Mouse (Mus musculus) T-helper 1 cell (primary cell): ENCODE data around the gene Foxo3.

Source experiments
- in situ Hi-C: fragments of 300-600 bp; cut with MboI, MseI; formaldehyde crosslinking; loops from one replicate; pipeline ENCODE4 v1.15.1; 2025; ENCODE audit warnings: high pct_unique_total_duplicates

Gene Foxo3

GRCm38 (mm10) chr10:42276507-42277345 is at the start of gene Foxo3:
Foxo3 (minus strand) TSS chr10:42276755.
- in situ Hi-C loops: loop anchor here (10.0 kb wide), 1 partner anchor 618 kb away; no protein-coding TSS in a partner anchor

- in situ Hi-C loops: loop anchor here (10.0 kb wide), 1 partner anchor 339 kb away; no protein-coding TSS in a partner anchor
Observed at GRCm38 (mm10) chr10:42325305-42325704, 48.8 kb upstream of the Foxo3 start.

- in situ Hi-C loops: loop anchor here (10.0 kb wide), 1 partner anchor 341 kb away; no protein-coding TSS in a partner anchor
Observed at GRCm38 (mm10) chr10:42323978-42324377, 47.4 kb upstream of the Foxo3 start.

GRCm38 (mm10) chr10:42313222-42313786 is 36.7 kb upstream of the Foxo3 start:
- in situ Hi-C loops: no loop called here

GRCm38 (mm10) chr10:42312557-42312956 is 36.0 kb upstream of the Foxo3 start:
- in situ Hi-C loops: no loop called here

GRCm38 (mm10) chr10:42308687-42308987 is 32.1 kb upstream of the Foxo3 start:
- in situ Hi-C loops: no loop called here

GRCm38 (mm10) chr10:42307980-42308686 is 31.6 kb upstream of the Foxo3 start:
- in situ Hi-C loops: no loop called here

GRCm38 (mm10) chr10:42306422-42306821 is 29.9 kb upstream of the Foxo3 start:
- in situ Hi-C loops: no loop called here

- in situ Hi-C loops: no loop called here
Observed at GRCm38 (mm10) chr10:42300805-42301204, 24.2 kb upstream of the Foxo3 start.

GRCm38 (mm10) chr10:42299967-42300366 is 23.4 kb upstream of the Foxo3 start:
- in situ Hi-C loops: loop anchor here (5.0 kb wide), 2 partner anchors 473 to 608 kb away; no protein-coding TSS in a partner anchor

GRCm38 (mm10) chr10:42299426-42299825 is 22.9 kb upstream of the Foxo3 start:
- in situ Hi-C loops: loop anchor here (5.0 kb wide), 2 partner anchors 472 to 607 kb away; no protein-coding TSS in a partner anchor

- in situ Hi-C loops: loop anchor here (5.0 kb wide), 2 partner anchors 471 to 606 kb away; no protein-coding TSS in a partner anchor
Observed at GRCm38 (mm10) chr10:42297954-42298353, 21.4 kb upstream of the Foxo3 start.

GRCm38 (mm10) chr10:42297109-42297508 is 20.6 kb upstream of the Foxo3 start:
- in situ Hi-C loops: loop anchor here (5.0 kb wide), 2 partner anchors 470 to 605 kb away; no protein-coding TSS in a partner anchor

GRCm38 (mm10) chr10:42296559-42296958 is 20.0 kb upstream of the Foxo3 start:
- in situ Hi-C loops: loop anchor here (5.0 kb wide), 2 partner anchors 469 to 604 kb away; no protein-coding TSS in a partner anchor

- in situ Hi-C loops: loop anchor here (5.0 kb wide), 2 partner anchors 468 to 603 kb away; no protein-coding TSS in a partner anchor
Observed at GRCm38 (mm10) chr10:42295028-42295427, 18.5 kb upstream of the Foxo3 start.

- in situ Hi-C loops: loop anchor here (5.0 kb wide), 2 partner anchors 267 to 307 kb away; no protein-coding TSS in a partner anchor
Observed at GRCm38 (mm10) chr10:42294392-42294791, 17.8 kb upstream of the Foxo3 start.

- in situ Hi-C loops: loop anchor here (5.0 kb wide), 2 partner anchors 267 to 307 kb away; no protein-coding TSS in a partner anchor
Observed at GRCm38 (mm10) chr10:42293877-42294276, 17.3 kb upstream of the Foxo3 start.

- in situ Hi-C loops: loop anchor here (5.0 kb wide), 2 partner anchors 264 to 304 kb away; no protein-coding TSS in a partner anchor
Observed at GRCm38 (mm10) chr10:42291360-42291759, 14.8 kb upstream of the Foxo3 start.

- in situ Hi-C loops: no loop called here
Observed at GRCm38 (mm10) chr10:42287666-42288065, 11.1 kb upstream of the Foxo3 start.

- in situ Hi-C loops: loop anchor here (10.0 kb wide), 1 partner anchor 616 kb away; no protein-coding TSS in a partner anchor
Observed at GRCm38 (mm10) chr10:42278307-42278850, 1.8 kb upstream of the Foxo3 start.
